Mouse (Mus musculus) E14TG2a.4 (cell line): ENCODE measurements at regions not wholly inside any gene's neighbourhood (a gene's known extent, or its start where the extent isn't known, plus 50 kb on each side); places are given as distances from the start of the nearest gene placed in this dataset.

Experiments used
- H3K27me3 ChIP-seq: 2 replicates; pipeline ENCODE4 v1.6.1; 2014; ENCODE audit warnings: low read length, control low read depth; ENCODE audit not compliant: insufficient read depth
- H3K36me3 ChIP-seq: 2 replicates; pipeline ENCODE4 v1.6.1; 2014; ENCODE audit warnings: low read length, control low read depth; ENCODE audit not compliant: insufficient read depth
- H3K4me1 ChIP-seq: replicated peaks from 2 replicates; pipeline ENCODE4 v1.6.1; 2014; ENCODE audit warnings: low read depth, low read length, control low read depth
- H3K4me3 ChIP-seq: replicated peaks from 2 replicates; pipeline ENCODE4 v1.5.1; 2014; ENCODE audit warnings: mild to moderate bottlenecking, low read length
- H3K9me3 ChIP-seq: 2 replicates; pipeline ENCODE4 v1.6.1; 2014; ENCODE audit warnings: low read length, control low read depth
- CTCF ChIP-seq: conservative IDR thresholded peaks from 2 replicates; pipeline ENCODE4 v1.5.1; 2014; ENCODE audit warnings: low read length
- NANOG ChIP-seq: IDR thresholded peaks from 2 replicates; pipeline ENCODE4 v1.6.1; 2014; ENCODE audit warnings: borderline replicate concordance, low read length, mixed read lengths
- POU5F1 ChIP-seq: IDR thresholded peaks from 2 replicates; pipeline ENCODE4 v1.6.1; 2014; ENCODE audit warnings: low read length, borderline replicate concordance

DNA sequence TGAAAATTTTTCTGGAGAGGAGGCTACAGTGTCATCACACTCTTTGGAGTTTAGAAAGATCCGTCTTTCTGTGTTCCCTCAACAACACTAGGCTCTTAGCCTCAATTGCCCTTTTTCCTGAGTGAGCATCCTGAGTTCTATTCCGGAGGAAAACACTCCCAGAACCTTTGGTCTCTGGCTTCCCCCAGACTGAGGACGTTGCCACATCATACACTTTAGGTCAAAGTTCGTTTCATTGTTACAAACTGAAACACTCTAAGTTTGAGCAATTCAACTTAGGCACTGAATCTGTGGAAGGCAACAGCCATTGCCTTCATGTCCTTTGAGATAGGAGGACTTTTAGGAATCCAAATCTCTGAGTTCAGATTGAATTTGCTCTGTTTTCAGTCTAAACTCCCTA lies 85.0 kb downstream of the Arl4a start:
- no peaks in the 10 kb centered on the region for H3K9me3 ChIP-seq
- no peaks in the 10 kb centered on the region for H3K36me3 ChIP-seq
- H3K4me3 ChIP-seq: no peak overlapping the region
- TF ChIP-seq NANOG (no peak), POU5F1 (no peak), CTCF (no peak)
- H3K27me3 ChIP-seq: no peaks in the 10 kb centered on the region
- H3K4me1 ChIP-seq: no peaks in the 10 kb centered on the region

DNA sequence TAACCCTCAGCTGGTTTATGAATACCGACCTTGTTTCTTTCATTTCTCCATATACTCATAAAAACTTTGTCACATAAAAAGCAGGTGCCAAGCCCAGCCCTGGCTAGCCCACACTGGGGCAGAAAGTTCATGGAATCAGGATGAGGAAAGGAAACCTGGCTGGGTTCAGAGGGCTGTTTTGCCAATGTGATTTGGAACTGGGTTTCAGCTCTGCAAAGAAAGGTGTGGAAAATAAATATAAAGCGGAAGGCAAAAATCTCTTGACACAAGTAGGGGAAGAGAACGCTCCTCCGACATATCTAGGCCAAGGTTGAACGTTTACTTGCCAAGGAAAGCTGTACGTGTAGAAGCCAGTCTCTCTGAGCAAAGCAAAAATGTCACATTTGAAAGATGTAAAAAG lies 85.9 kb downstream of the Arl4a start:
- no peak overlapping the region for H3K4me3 ChIP-seq
- H3K36me3 ChIP-seq: no peaks in the 10 kb centered on the region
- no peaks in the 10 kb centered on the region for H3K4me1 ChIP-seq
- no peaks in the 10 kb centered on the region for H3K27me3 ChIP-seq
- H3K9me3 ChIP-seq: no peaks in the 10 kb centered on the region
- no peak for TF ChIP-seq CTCF
- no peak for TF ChIP-seq POU5F1
- no peak for TF ChIP-seq NANOG

DNA sequence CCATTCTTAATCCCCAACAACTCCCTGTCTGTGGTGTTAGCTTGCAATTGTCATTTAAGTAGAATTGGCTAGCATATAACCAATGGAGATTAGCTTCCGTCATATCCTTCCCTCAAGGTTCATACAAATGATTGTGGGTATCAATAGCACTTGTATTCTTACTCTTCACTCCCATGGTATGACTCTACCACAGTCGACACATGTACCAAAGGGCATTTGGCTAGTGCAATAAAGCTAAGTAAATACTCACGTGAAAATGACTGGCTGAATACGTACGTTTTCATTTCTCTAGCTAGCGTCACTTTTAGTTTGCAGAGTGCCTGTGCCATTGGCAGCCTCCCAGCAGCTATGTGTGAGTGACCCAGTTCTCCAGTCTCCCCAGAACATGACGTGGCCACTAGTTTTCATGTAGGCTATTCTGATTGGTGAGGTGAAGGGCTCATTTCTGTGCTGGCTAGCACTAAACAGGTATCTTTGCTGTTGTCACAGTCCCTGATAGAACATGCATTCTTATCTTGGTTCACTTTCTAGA lies 87.5 kb downstream of the Arl4a start:
- no peak overlapping the region for H3K4me3 ChIP-seq
- H3K27me3 ChIP-seq: no peaks in the 10 kb centered on the region
- H3K4me1 ChIP-seq: no peaks in the 10 kb centered on the region
- no peaks in the 10 kb centered on the region for H3K9me3 ChIP-seq
- no peaks in the 10 kb centered on the region for H3K36me3 ChIP-seq
- TF ChIP-seq NANOG (no peak), POU5F1 (no peak), CTCF (no peak)

DNA sequence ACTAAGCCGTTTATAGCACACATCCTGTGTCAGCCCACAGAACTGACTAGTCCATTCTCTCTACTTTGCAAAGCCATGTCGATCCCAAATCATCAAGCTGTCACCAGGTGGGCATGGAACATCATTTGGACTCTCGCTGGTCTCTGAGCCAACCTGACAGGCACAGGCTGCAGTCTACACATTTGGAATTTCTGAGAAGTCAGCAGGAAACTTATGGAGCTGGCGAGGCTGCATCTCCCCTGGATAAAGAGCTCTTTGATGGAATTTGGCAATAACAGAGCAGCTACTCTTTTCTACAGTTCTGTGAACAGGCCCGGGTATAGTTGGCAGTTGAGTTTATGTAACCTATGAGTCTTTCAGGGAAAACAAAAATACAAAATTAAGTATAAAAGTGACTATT lies 94.9 kb downstream of the Arl4a start:
- no peaks in the 10 kb centered on the region for H3K36me3 ChIP-seq
- no peak for TF ChIP-seq NANOG
- no peak for TF ChIP-seq CTCF
- TF ChIP-seq POU5F1: no peak
- no peaks in the 10 kb centered on the region for H3K4me1 ChIP-seq
- no peak overlapping the region for H3K4me3 ChIP-seq
- H3K9me3 ChIP-seq: no peaks in the 10 kb centered on the region
- H3K27me3 ChIP-seq: no peaks in the 10 kb centered on the region

DNA sequence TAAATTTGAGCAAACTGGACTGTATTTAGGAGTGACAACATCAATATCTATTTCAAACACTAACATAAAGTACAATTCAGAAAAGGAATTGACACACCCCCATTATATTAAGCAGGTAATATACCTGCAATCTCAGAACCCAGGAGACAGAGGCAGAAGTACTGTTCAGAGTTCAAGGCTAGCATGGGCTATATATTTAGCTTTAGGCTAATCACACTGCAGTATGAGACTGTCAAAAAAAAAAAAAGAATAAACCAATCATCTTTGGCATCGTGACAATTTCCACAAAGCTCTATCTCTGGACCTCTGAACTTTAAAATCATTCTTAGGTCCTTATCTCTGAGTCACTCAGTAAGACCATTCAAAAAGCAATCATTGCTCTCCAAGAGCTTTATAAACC lies 96.7 kb downstream of the Arl4a start:
- no peaks in the 10 kb centered on the region for H3K4me1 ChIP-seq
- H3K36me3 ChIP-seq: no peaks in the 10 kb centered on the region
- no peaks in the 10 kb centered on the region for H3K9me3 ChIP-seq
- TF ChIP-seq CTCF (no peak), NANOG (no peak), POU5F1 (no peak)
- no peaks in the 10 kb centered on the region for H3K27me3 ChIP-seq
- no peak overlapping the region for H3K4me3 ChIP-seq

DNA sequence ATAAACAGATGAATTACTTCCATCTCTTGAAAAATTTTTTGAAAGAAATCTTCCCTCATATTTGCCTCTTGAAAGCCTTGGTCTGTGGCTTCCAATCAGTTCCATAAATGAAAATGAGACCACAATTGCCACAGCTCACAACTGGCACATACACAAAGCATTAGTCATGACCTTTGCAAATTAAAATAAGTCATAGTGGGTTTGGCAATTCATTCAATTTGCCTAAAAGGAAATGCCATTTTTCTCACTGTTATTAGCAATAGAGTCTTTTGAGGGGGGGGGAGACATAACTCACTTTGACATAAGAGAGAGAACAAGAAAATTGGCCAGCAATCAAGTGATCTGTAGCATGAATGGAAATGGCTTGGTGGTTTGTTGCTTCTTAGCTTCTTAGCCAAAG lies 98.8 kb downstream of the Arl4a start:
- no peaks in the 10 kb centered on the region for H3K36me3 ChIP-seq
- no peaks in the 10 kb centered on the region for H3K4me1 ChIP-seq
- H3K4me3 ChIP-seq: no peak overlapping the region
- no peaks in the 10 kb centered on the region for H3K9me3 ChIP-seq
- H3K27me3 ChIP-seq: no peaks in the 10 kb centered on the region
- TF ChIP-seq POU5F1 (no peak), CTCF (no peak), NANOG (no peak)

DNA sequence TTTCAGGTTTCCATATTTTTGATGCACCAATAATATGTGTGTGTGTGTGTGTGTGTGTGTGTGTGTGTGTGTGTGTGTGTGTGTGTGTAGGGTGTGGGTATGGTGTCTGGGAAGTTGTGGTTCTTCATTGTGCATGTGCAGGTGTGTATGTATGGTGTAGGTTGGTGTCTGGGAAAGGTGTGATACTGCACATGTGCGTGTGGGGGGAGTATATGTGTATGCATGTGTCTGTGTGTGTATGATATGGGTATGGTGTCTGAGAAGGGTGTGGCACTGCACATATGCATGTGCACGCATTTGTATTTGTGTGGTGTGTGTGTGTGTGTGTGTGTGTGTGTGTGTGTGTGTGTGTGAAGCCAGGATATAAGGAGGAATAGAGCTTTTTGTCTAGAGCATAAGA lies 99.6 kb downstream of the Arl4a start:
- no peak for TF ChIP-seq CTCF
- TF ChIP-seq NANOG: no peak
- TF ChIP-seq POU5F1: no peak
- no peak overlapping the region for H3K4me3 ChIP-seq
- no peaks in the 10 kb centered on the region for H3K36me3 ChIP-seq
- H3K27me3 ChIP-seq: no peaks in the 10 kb centered on the region
- H3K9me3 ChIP-seq: no peaks in the 10 kb centered on the region
- no peaks in the 10 kb centered on the region for H3K4me1 ChIP-seq

DNA sequence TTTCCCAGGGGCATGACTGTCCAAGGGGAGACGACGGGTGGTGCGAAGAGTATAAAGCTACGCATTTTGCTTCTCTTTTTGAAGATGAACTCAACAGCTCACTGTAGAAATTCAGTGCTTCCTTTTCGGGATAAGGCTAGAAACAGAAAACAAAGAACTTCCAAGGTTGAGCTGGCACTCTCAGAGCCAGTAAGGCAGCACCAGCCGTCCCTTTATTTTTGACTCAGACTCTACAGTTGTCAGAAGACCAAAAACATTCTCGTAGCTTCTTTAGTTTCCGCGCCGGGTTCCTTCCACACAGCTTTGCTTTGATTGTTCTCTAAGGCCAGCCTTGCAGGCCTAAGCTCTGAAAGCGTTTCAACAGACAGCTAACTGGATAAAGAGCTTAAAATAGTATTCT lies 101.5 kb downstream of the Arl4a start:
- H3K4me3 ChIP-seq: no peak overlapping the region
- H3K4me1 ChIP-seq: no peaks in the 10 kb centered on the region
- no peaks in the 10 kb centered on the region for H3K9me3 ChIP-seq
- no peak for TF ChIP-seq POU5F1
- TF ChIP-seq NANOG: no peak
- no peak for TF ChIP-seq CTCF
- H3K36me3 ChIP-seq: no peaks in the 10 kb centered on the region
- no peaks in the 10 kb centered on the region for H3K27me3 ChIP-seq

DNA sequence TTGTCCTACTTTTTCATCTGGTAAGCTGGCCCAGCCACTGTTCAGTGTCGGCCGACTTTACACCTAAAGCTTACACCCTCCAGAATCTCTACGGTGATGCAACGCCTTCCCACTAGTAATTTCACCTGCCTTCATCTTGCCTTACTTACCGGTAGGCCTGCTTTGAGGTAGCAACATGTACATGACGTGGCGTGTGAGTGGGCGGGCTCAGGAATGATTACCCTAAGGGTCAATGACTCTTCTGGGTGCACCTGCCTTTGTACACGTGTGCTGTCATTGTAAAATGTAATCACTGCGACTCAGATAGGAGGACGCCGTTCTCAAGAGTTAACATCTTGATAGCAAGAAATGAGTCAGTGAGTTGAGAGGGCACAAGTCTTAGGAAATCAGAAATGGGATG lies 102.0 kb downstream of the Arl4a start:
- TF ChIP-seq NANOG: no peak
- TF ChIP-seq POU5F1: no peak
- TF ChIP-seq CTCF: no peak
- Histone ChIP-seq H3K36me3 (no peaks in the 10 kb centered on the region), H3K4me1 (no peaks in the 10 kb centered on the region), H3K27me3 (no peaks in the 10 kb centered on the region), H3K9me3 (no peaks in the 10 kb centered on the region), H3K4me3 (no peak overlapping the region)
